Mouse (Mus musculus) granulocyte monocyte progenitor cell, adult 5-6 weeks (primary cell): Measurements from ENCODE around the gene Ntf5. TPM values are rescaled to one million over a fixed set of nuclear protein-coding genes. Genes with fewer than 3 reads are reported as not detected.

Source experiments
- ATAC-seq: replicated peaks from 2 replicates; pipeline ENCODE4 v1.8.0; 2016; ENCODE audit warnings: mild to moderate bottlenecking, moderate TSS enrichment, inconsistent platforms; ENCODE audit not compliant: poor library complexity, severe bottlenecking
- total RNA-seq, 2 experiments: library from RNA; stranded (forward) in 1 of 2; stranded (reverse) in 1 of 2; fragments of 200-712, 200-1000 nt in 1 of 2; fragments of >200 nt in 1 of 2; fragmentation: Nextera tagmentation in 1 of 2; gene quantifications; 2 replicates each; pipeline ENCODE4 v1.2.3; 2014 to 2017

Ntf5 gene
- total RNA-seq, 2 experiments from 2014 or later, result not detected

GRCm38 (mm10) chr7:45433835-45434202 is 20.3 kb downstream of the Ntf5 start:
- ATAC-seq, result no peak

- peak; percentile 82 for ATAC-seq
Observed at GRCm38 (mm10) chr7:45434203-45435015, 20.9 kb downstream of the Ntf5 start, which contains the start of gene Gys1. Gene Gys1, plus strand, starts transcription at chr7:45434844.

DNA sequence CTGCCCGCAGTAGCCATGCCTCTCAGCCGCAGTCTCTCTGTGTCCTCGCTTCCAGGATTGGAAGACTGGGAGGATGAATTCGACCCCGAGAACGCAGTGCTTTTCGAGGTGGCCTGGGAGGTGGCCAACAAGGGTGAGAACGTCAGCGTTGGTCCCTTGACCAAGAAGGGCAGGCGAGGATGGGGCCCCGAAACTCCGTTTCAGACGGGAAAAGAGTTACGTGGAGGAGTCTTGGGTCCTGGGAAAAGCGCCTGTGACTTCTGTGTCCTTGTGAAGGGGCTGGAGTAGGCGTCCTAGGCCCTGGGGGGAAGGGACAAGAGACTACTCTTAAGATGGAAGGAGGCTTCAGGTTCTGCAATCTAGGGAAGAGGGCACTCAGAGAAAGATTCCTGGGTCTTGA is 21.5 kb downstream of the Ntf5 start:
- ATAC-seq, result no peak

DNA sequence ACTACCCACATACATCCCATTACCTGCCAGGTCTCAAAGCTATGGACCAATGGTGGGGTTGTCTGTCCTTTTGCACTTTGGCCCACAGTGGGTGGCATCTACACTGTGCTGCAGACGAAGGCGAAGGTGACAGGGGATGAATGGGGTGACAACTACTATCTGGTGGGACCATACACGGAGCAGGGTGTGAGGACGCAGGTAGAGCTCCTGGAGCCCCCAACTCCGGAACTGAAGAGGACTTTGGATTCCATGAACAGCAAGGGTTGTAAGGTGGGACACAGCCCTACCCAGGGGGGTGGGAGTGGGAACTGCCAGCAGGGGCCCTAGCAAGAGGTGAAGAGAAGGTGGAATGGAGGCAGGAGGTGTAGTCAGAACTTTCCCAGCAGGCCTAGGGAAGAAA is 22.9 kb downstream of the Ntf5 start:
- no peak for ATAC-seq

GRCm38 (mm10) chr7:45437046-45437445 is 23.6 kb downstream of the Ntf5 start:
- ATAC-seq, result no peak

GRCm38 (mm10) chr7:45437521-45438276 is 24.2 kb downstream of the Ntf5 start, which contains the start of gene Ruvbl2:
Gene Ruvbl2, minus strand, starts transcription at chr7:45438096.
- ATAC-seq, result no peak

DNA sequence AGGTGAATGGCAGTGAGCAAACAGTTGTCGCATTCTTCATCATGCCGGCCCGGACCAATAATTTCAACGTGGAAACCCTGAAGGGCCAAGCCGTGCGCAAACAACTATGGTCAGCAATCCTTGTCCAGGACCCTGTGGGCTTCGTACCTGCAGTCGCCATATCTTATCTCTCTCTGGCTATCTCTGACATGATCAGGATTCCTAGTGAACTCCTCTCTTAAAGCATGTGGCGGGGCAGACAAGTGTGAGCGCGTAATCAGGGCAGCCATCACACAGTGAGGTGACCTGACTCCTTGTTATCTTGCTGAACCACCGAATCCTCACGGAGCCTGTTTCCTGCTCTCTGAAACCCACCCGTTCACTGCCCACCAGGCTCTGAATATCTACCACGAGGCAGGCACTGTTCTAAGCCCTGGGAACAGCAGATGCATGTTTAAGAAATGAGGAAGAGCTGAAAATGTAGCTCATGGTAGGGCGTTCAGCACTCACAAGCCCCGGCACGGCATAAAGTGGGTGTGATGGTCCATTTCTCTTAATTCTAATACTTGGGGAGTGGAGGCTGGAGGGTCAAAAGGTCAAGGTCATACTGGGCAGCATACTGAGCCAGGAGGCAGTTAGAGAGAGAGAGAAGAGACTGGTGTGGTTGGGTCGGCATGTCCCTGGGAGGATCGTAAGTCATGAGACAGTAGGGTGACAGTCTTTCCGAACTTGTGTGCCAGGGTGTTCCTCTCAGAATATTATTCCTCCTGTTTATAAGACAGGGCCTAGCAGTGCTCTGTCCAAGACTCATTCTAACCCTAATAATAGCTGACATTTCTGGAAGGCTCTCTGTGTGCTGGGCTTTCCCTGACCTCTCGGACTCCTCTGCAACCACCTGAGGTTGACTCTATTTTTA is 30.3 kb downstream of the Ntf5 start:
- no peak for ATAC-seq

DNA sequence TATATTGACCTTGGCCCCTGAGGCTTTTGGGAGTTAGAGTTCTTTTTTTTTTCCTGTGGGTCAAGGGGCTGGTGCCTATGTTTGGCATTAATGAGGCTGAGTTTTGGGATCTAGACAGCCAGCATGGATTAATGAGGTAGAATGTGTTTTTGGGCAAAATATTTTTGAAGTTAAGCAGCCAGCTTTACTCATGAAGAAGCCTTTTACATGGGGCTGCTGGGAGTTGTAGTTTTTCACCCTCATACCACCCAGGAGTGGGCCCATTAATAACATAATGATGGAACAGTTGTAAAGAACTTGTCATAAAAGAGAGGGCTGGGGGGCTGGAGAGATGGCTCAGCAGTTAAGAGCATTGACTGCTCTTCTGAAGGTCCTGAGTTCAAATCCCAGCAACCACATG is 33.1 kb downstream of the Ntf5 start:
- ATAC-seq, result no peak

DNA sequence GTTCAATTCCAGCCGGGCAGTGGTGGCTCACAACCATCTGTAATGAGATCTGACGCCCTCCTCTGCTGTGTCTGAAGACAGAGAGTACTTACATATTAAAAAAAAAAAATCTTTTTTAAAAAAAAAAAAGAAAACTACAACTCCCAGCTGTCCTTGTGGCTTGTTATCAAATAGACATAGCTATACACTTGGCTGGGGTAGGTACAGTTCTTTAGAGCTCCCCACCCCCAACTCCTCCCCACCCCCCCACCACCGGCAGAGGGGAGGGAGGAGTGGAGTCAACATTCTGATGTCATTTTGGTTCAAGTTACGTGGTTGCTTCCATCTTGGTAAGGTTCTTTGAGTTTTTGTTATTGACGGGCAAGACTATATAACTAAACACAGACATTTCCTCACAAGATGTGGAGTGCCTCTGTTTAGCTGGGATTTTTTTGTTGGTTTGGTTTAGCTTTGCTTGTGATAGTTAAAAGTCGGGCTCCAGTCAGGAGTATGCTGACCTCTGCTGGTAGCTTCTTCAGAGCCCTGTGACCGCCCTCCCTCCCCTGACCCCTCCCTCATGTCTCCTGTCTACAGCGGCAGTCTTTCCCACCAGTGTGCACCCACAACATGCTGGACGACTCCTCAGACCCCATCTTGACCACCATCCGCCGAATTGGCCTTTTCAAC is 34.0 kb downstream of the Ntf5 start:
- peak; percentile 47 for ATAC-seq

DNA sequence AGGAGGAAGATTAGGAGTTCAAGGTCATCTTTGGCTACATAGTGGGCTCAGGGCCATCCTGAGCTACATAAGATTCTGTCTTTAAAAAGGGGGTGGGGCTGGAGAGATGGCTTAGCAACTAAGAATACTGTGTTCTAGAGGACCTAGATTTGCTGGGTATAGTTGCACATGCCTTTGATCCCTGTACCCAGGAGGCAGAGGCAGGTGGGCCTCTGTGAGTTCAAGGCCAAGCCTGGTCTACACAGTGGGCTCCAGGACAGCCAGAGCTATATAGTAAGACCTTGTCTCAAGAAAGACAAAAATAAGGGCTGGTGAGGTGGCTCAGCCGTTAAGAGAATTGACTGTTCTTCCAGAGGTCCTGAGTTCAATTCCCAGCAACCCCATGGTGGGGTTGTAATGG is 36.5 kb downstream of the Ntf5 start:
- no peak for ATAC-seq

DNA sequence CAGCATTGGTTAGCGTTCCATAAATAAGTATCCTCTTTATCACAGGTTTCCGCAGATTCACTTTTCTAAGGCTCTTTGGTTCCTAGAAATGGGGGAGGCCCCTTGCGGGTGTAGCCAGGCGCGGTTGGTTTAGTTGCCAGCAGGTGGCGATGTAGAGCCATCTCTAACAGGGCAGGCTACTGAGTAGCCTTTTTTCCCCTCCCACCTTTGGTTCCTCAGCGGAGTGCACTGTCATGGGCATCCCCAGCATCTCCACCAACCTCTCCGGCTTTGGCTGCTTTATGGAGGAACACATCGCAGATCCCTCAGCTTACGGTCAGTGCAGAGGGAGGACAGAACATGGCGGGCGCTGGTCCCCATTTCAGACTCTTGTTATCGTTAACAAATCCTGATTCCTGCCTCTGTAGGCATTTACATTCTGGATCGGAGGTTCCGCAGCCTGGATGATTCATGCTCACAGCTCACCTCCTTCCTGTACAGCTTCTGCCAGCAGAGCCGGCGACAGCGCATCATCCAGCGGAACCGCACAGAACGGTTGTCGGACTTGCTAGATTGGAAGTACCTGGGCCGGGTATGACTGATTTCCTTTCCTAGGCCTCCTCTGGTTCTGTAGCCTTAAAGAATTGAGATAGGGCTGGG is 38.0 kb downstream of the Ntf5 start:
- ATAC-seq, result peak; percentile 84

- ATAC-seq, result no peak
Observed at GRCm38 (mm10) chr7:45454971-45455370, 41.5 kb downstream of the Ntf5 start.

DNA sequence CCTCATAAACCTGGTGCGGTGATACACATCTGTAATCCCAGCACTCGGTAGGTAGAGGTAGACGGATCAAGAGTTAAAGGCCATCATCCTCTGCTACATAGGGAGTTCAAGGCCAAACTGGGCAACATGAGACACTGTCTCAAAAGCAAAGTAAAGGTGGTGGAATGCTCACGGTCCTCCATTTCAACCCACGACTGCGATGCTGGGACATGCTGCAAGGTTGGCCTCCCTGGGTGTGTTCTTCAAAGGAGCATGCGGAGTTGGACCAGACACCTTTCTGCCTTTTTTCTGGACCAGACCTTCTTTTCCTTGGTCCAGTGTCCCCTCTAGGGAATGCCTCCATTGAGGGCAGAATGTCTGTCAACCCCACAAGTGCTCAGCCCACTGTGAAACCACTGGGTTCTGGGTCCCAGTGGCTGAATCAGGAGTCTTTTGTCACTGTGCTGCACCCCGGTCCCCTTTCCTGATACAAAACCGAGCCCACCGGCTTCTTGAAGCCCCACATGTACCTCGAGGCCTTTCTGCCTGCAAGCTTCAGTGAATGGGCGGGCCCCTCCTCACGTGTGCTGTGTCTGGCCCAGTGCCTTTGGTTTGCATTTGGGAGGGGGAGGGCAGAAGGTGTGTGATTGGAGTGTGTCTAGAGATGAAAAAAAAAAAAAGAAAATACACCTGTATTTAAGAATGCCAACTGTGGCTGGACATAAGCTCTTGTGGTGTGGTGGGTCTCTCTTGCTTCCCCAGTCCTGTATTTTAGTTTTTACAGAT is 42.6 kb downstream of the Ntf5 start:
- ATAC-seq, result no peak

DNA sequence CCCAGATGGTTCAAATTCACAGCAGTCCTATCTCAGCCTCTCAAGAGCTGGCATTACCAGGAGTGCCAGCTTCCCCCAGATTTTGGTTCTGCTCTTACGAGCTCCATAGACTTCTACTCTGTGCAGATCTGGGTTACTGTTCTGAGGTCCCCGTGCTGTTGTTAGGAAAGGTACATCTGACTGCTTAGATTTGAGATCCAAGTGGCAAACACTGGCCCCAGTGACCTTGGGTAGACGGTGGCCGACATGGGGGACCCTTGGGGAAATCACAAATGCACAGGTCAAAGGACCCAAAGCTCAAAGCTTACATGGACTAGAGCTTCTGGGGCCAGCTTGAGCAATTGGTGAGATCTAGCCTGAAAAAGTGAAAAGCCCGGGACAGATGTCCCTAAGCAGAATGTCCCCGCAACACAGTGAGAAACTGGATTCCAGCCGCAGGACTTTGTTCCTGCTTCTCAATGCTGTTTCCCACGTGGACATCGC is 43.3 kb downstream of the Ntf5 start:
- ATAC-seq, result no peak

- peak; percentile 54 for ATAC-seq
Observed at GRCm38 (mm10) chr7:45457204-45458060, 43.9 kb downstream of the Ntf5 start.

- ATAC-seq, result peak; percentile 6; the same call in 1 of the 2 replicates
Observed at GRCm38 (mm10) chr7:45458748-45459563, 45.5 kb downstream of the Ntf5 start.
